Mouse (Mus musculus) embryonic facial prominence, embryonic 14.5 days (tissue): ENCODE measurements around the gene Ptbp1. TPM values are rescaled to one million over a fixed set of nuclear protein-coding genes. Genes with fewer than 3 reads are reported as not detected.

Source experiments
- ATAC-seq: fragments of 200-750 bp; cut with Nextera tagmentation; 2 replicates; pipeline ENCODE4 v1.8.0; 2017; ENCODE audit warnings: low read depth, moderate number of reproducible peaks, moderate TSS enrichment
- DNase-seq: peaks from one replicate; pipeline ENCODE4 v3.0.0-alpha.2; 2015; ENCODE audit warnings: low spot score
- H3K27ac ChIP-seq: fragments of 300-500 bp; sonication (generic); replicated peaks from 2 replicates; pipeline ENCODE4 v1.5.1; 2014; ENCODE audit warnings: low read depth, mild to moderate bottlenecking, low read length, moderate library complexity
- H3K27me3 ChIP-seq: fragments of 300-500 bp; sonication (generic); replicated peaks from 2 replicates; pipeline ENCODE4 v1.6.1; 2014; ENCODE audit warnings: low read length; ENCODE audit not compliant: control insufficient read depth, insufficient read depth
- H3K36me3 ChIP-seq: fragments of 300-500 bp; sonication (generic); 2 replicates; pipeline ENCODE4 v1.6.1; 2014; ENCODE audit warnings: low read length, mixed read lengths; ENCODE audit not compliant: control insufficient read depth, insufficient read depth
- H3K4me1 ChIP-seq: fragments of 300-500 bp; sonication (generic); 2 replicates; pipeline ENCODE4 v1.6.1; 2014; ENCODE audit warnings: antibody characterized with exemption, low read length; ENCODE audit not compliant: control insufficient read depth, insufficient read depth
- H3K4me2 ChIP-seq: fragments of 300-500 bp; sonication (generic); 2 replicates; pipeline ENCODE4 v1.6.1; 2014; ENCODE audit warnings: low read depth, mild to moderate bottlenecking, low read length, moderate library complexity, mixed read lengths
- H3K4me3 ChIP-seq: fragments of 300-500 bp; sonication (generic); 2 replicates; pipeline ENCODE4 v1.5.1; 2014; ENCODE audit warnings: low read depth, mild to moderate bottlenecking, low read length
- H3K9ac ChIP-seq: fragments of 300-500 bp; sonication (generic); 2 replicates; pipeline ENCODE4 v1.6.1; 2014; ENCODE audit warnings: low read depth, mild to moderate bottlenecking, low read length, moderate library complexity, mixed read lengths
- H3K9me3 ChIP-seq: fragments of 300-500 bp; sonication (generic); 2 replicates; pipeline ENCODE4 v1.6.1; 2016; ENCODE audit warnings: low read length; ENCODE audit not compliant: control insufficient read depth
- WGBS: fragments of 180-500 bp; shearing (Covaris S2); extraction: QIAGEN DNeasy Blood & Tissue Kit; methylation state at CpG from one replicate; pipeline ENCODE4 v1.1.7; 2014; 5-methylcytosine and 5-hydroxymethylcytosine counted together
- polyA plus RNA-seq: library from polyadenylated mRNA; unstranded; fragments of >200 nt; fragmentation: Nextera tagmentation; extraction: Ambion mirVana; gene quantifications from 2 replicates; pipeline ENCODE4 v1.2.1, GENCODE M21; 2014

Ptbp1 gene
- polyA plus RNA-seq, 1 experiment from 2014 or later, result 198 TPM

DNA sequence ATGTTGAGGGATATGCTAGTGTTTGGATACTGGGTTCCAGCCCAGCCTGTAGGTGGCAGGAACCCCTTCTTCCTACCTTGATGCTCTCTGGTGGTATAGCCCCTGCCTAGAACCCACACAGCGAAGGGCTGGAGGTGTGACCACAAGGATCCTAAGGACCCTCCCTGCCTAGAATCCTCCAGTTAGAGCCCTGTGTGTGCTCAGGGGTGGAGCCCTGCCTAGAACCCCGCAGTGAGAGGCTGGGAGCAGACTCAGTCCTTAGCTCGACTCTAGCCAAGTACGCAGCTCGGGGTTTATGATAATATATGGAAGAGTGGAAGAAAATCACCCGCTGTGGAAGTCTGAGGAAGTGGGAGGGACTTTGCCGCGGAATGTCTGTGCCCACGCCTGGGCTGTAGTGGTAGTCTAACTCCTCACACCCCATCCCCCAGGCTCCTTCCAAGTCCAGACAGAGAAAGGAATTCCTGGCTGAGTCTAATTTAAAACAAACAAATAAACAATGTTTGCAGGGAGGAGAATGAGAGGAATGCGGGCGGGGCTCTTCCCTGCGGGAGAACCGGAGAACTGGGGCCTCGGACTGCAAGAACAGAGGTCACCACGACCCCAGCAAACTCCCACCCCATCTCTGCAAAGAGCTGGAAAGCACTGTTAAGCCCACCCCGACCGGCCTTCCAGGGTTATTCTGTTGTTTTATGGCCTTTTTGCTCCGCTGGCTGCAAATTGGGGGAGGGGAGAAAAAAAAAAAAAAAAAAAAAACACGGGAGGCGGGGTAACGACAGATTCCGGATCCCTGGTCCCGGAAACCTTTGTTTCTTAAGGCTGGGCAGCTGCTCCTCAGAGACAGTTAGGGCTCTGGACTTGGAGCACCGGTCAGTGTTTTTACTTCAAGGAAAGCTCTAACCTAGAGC is 13.3 kb upstream of the Ptbp1 start:
- peak overlapping the region; percentile 95 for H3K27ac ChIP-seq
- H3K27me3 ChIP-seq, result no peaks in the 10 kb centered on the region
- H3K9ac ChIP-seq, result peak overlapping the region; percentile 62
- H3K4me1 ChIP-seq, result peaks cover 21% of the 10 kb centered on the region
- peak overlapping the region; percentile 76 for H3K4me2 ChIP-seq
- H3K4me3 ChIP-seq, result peak overlapping the region; percentile 39
- under 1% methylated on average over 24 of the region's 24 CpGs for WGBS
- ATAC-seq (peak; percentile 94), DNase-seq (peak; percentile 95)
- no peaks in the 10 kb centered on the region for H3K9me3 ChIP-seq
- H3K36me3 ChIP-seq, result no peaks in the 10 kb centered on the region

GRCm38 (mm10) chr10:79842322-79842721 is 11.9 kb upstream of the Ptbp1 start:
- Histone ChIP-seq H3K4me3 (no peak overlapping the region), H3K27me3 (no peaks in the 10 kb centered on the region), H3K4me2 (no peak overlapping the region), H3K9me3 (no peaks in the 10 kb centered on the region), H3K4me1 (peaks cover 21% of the 10 kb centered on the region), H3K9ac (no peak overlapping the region), H3K27ac (peak overlapping the region; percentile 13; the same call in 1 of the 2 replicates), H3K36me3 (no peaks in the 10 kb centered on the region)
- ATAC-seq (no peak), DNase-seq (no peak)
- WGBS, result 67% methylated on average over 3 of the region's 3 CpGs

DNA sequence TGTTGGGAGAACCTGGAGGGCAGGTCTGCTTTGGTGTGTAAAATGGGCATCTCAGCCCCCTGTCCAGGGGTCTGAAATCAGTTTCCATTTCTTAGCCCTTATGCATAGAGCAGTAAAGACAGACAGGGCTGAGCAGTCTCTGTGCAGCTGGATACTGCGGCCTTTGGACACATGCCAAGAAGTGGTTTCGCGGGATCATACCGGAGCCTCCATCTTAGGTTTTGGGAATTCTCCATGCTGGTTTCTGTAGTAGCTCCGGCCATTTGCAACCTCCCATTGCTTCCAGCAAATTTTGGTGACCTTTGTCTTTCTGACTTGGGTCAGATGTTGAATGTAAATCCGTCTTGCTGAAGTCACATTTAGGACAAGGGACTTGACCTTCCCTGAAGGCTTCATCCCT is 10.8 kb upstream of the Ptbp1 start:
- WGBS, result 40% methylated on average over 6 of the region's 6 CpGs
- Histone ChIP-seq H3K9ac (no peak overlapping the region), H3K9me3 (no peaks in the 10 kb centered on the region), H3K36me3 (no peaks in the 10 kb centered on the region), H3K27ac (no peak overlapping the region), H3K4me1 (peaks cover 21% of the 10 kb centered on the region), H3K4me2 (no peak overlapping the region), H3K27me3 (no peaks in the 10 kb centered on the region), H3K4me3 (no peak overlapping the region)
- DNase-seq, result peak; percentile 74
- ATAC-seq, result no peak

GRCm38 (mm10) chr10:79846553-79846952 is 7.7 kb upstream of the Ptbp1 start:
- no peak overlapping the region for H3K4me3 ChIP-seq
- no peak for DNase-seq
- H3K36me3 ChIP-seq, result no peaks in the 10 kb centered on the region
- H3K9me3 ChIP-seq, result no peaks in the 10 kb centered on the region
- no peak overlapping the region for H3K27ac ChIP-seq
- H3K27me3 ChIP-seq, result no peaks in the 10 kb centered on the region
- H3K4me2 ChIP-seq, result no peak overlapping the region
- H3K9ac ChIP-seq, result no peak overlapping the region
- ATAC-seq, result no peak
- 53% methylated on average over 5 of the region's 5 CpGs for WGBS
- peaks cover 19% of the 10 kb centered on the region for H3K4me1 ChIP-seq

- no peak overlapping the region for H3K27ac ChIP-seq
- H3K4me1 ChIP-seq, result peaks cover 21% of the 10 kb centered on the region
- no peak overlapping the region for H3K4me2 ChIP-seq
- no peaks in the 10 kb centered on the region for H3K27me3 ChIP-seq
- ATAC-seq (no peak), DNase-seq (no peak)
- no peaks in the 10 kb centered on the region for H3K9me3 ChIP-seq
- WGBS, result 80% methylated on average over 8 of the region's 8 CpGs
- H3K36me3 ChIP-seq, result no peaks in the 10 kb centered on the region
- no peak overlapping the region for H3K9ac ChIP-seq
- H3K4me3 ChIP-seq, result no peak overlapping the region
Measured at GRCm38 (mm10) chr10:79849941-79850628, 4.1 kb upstream of the Ptbp1 start.

- Histone ChIP-seq H3K4me3 (peak overlapping the region; percentile 1), H3K9me3 (no peaks in the 10 kb centered on the region), H3K9ac (0 out of 2 replicates have a peak overlapping the region, but pooled peaks have one; percentile 49), H3K36me3 (peaks cover 7% of the 10 kb centered on the region; the same call in 1 of the 2 replicates), H3K27ac (peak overlapping the region; percentile 100), H3K4me1 (peaks cover 27% of the 10 kb centered on the region), H3K27me3 (no peaks in the 10 kb centered on the region), H3K4me2 (peak overlapping the region; percentile 99)
- no peak for DNase-seq
- no peak for ATAC-seq
- WGBS, result 47% methylated on average over 3 of the region's 3 CpGs
Measured at GRCm38 (mm10) chr10:79851653-79852052, 2.6 kb upstream of the Ptbp1 start.

GRCm38 (mm10) chr10:79852107-79852789 is 2.0 kb upstream of the Ptbp1 start:
- Histone ChIP-seq H3K27ac (peak overlapping the region; percentile 100), H3K4me3 (peak overlapping the region; percentile 96), H3K9me3 (no peaks in the 10 kb centered on the region), H3K36me3 (peaks cover 13% of the 10 kb centered on the region), H3K9ac (peak overlapping the region; percentile 78), H3K4me1 (peaks cover 32% of the 10 kb centered on the region), H3K4me2 (peak overlapping the region; percentile 99), H3K27me3 (no peaks in the 10 kb centered on the region)
- DNase-seq (peak; percentile 85), ATAC-seq (no peak)
- 23% methylated on average over 9 of the region's 9 CpGs for WGBS

- H3K9me3 ChIP-seq, result no peaks in the 10 kb centered on the region
- DNase-seq (no peak), ATAC-seq (no peak)
- H3K4me1 ChIP-seq, result peaks cover 38% of the 10 kb centered on the region
- H3K36me3 ChIP-seq, result peaks cover 18% of the 10 kb centered on the region
- WGBS, result 12% methylated on average over 8 of the region's 8 CpGs
- H3K4me2 ChIP-seq, result peak overlapping the region; percentile 99
- peak overlapping the region; percentile 96 for H3K4me3 ChIP-seq
- H3K9ac ChIP-seq, result peak overlapping the region; percentile 78
- H3K27ac ChIP-seq, result peak overlapping the region; percentile 100
- H3K27me3 ChIP-seq, result no peaks in the 10 kb centered on the region
Measured at GRCm38 (mm10) chr10:79852827-79853226, 1.4 kb upstream of the Ptbp1 start.
